27 mouse cellular contexts compared by ENCODE assay signal in the genomic region with DNA sequence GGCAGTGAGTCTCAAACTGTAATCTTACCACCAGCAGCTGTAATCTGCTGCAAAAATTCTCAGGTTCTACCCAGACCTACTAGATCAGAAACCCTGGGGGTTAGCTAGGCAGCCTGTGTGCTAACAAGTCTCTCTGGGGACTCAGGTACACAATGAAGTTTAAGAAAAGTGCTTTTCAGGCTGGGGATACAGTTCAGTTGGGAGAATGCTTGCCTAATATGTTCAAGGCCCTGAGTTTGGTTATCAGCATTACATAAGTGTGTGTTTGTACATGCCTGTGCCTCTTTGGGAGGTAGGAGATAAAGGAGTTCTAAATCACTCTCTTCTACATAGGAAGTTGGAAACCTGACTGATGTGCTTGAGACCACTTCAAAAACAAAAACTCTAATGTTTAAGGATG.
"Had no signal": no experiment of that assay in that cellular context is flagged by ENCODE, and none has a peak within 500 bp of the region (broad histone marks: within the 10 kb centered on the region; RNA-seq: fewer than 3 reads in every experiment).

No protein-coding gene starts in this region.

- H3K9me3 ChIP-seq: heart, embryonic 13.5 days; heart, embryonic 15.5 days; hindbrain, embryonic 13.5 days; hindbrain, embryonic 15.5 days; kidney, embryonic 15.5 days; limb, embryonic 13.5 days; limb, embryonic 15.5 days; liver, embryonic 13.5 days; liver, embryonic 15.5 days had no signal

- DNase-seq: gastrocnemius, postnatal 14 days; gastrocnemius, postnatal 36 days; heart, adult 18-20 months; heart, postnatal 14 days; heart, postnatal 36 days; kidney, adult 11 months; kidney, adult 2 months; kidney, adult 9 months; kidney, postnatal 14 days; kidney, postnatal 36 days; layer of hippocampus, adult 9-11 months; layer of hippocampus, postnatal 36 days; left cerebral cortex, postnatal 4 days; liver, embryonic 13.5 days had no signal

- H3K27ac ChIP-seq: heart, embryonic 13.5 days; heart, embryonic 15.5 days; hindbrain, embryonic 13.5 days; hindbrain, embryonic 15.5 days; hindbrain, postnatal 0 days; kidney, embryonic 15.5 days; kidney, postnatal 0 days; limb, embryonic 13.5 days; limb, embryonic 15.5 days; liver, embryonic 13.5 days; liver, embryonic 15.5 days had no signal

- H3K9ac ChIP-seq: heart, embryonic 13.5 days; heart, embryonic 15.5 days; hindbrain, embryonic 13.5 days; hindbrain, embryonic 15.5 days; kidney, embryonic 15.5 days; limb, embryonic 13.5 days; limb, embryonic 15.5 days; liver, embryonic 13.5 days; liver, embryonic 15.5 days had no signal

- H3K27me3 ChIP-seq: heart, embryonic 13.5 days; heart, embryonic 15.5 days; hindbrain, embryonic 13.5 days; hindbrain, embryonic 15.5 days; kidney, embryonic 15.5 days; limb, embryonic 13.5 days; limb, embryonic 15.5 days; liver, embryonic 13.5 days; liver, embryonic 15.5 days had no signal

- H3K4me1 ChIP-seq: heart, embryonic 13.5 days; hindbrain, embryonic 13.5 days; hindbrain, embryonic 15.5 days; kidney, embryonic 15.5 days; limb, embryonic 13.5 days; limb, embryonic 15.5 days had no signal

- H3K4me2 ChIP-seq: heart, embryonic 11.5 days; heart, embryonic 13.5 days; heart, embryonic 15.5 days; hindbrain, embryonic 13.5 days; hindbrain, embryonic 15.5 days; kidney, embryonic 15.5 days; limb, embryonic 13.5 days; limb, embryonic 15.5 days; liver, embryonic 11.5 days; liver, embryonic 13.5 days; liver, embryonic 15.5 days had no signal

- ATAC-seq: hindbrain, postnatal 0 days; intestine, embryonic 16.5 days had no signal

- H3K4me3 ChIP-seq: heart, embryonic 13.5 days; heart, embryonic 15.5 days; hindbrain, embryonic 13.5 days; hindbrain, embryonic 15.5 days; kidney, embryonic 15.5 days; limb, embryonic 13.5 days; limb, embryonic 15.5 days; liver, embryonic 13.5 days; liver, embryonic 15.5 days had no signal
